Mouse (Mus musculus) embryonic facial prominence, embryonic 14.5 days (tissue): ENCODE results near the gene Fam186b. TPM values are rescaled to one million over a fixed set of nuclear protein-coding genes. Genes with fewer than 3 reads are reported as not detected.

ENCODE experiments used
- ATAC-seq: fragments of 200-750 bp; cut with Nextera tagmentation; 2 replicates; pipeline ENCODE4 v1.8.0; 2017; ENCODE audit warnings: low read depth, moderate number of reproducible peaks, moderate TSS enrichment
- DNase-seq: peaks from one replicate; pipeline ENCODE4 v3.0.0-alpha.2; 2015; ENCODE audit warnings: low spot score
- H3K27ac ChIP-seq: fragments of 300-500 bp; sonication (generic); replicated peaks from 2 replicates; pipeline ENCODE4 v1.5.1; 2014; ENCODE audit warnings: low read depth, mild to moderate bottlenecking, low read length, moderate library complexity
- H3K27me3 ChIP-seq: fragments of 300-500 bp; sonication (generic); replicated peaks from 2 replicates; pipeline ENCODE4 v1.6.1; 2014; ENCODE audit warnings: low read length; ENCODE audit not compliant: control insufficient read depth, insufficient read depth
- H3K36me3 ChIP-seq: fragments of 300-500 bp; sonication (generic); 2 replicates; pipeline ENCODE4 v1.6.1; 2014; ENCODE audit warnings: low read length, mixed read lengths; ENCODE audit not compliant: control insufficient read depth, insufficient read depth
- H3K4me1 ChIP-seq: fragments of 300-500 bp; sonication (generic); 2 replicates; pipeline ENCODE4 v1.6.1; 2014; ENCODE audit warnings: antibody characterized with exemption, low read length; ENCODE audit not compliant: control insufficient read depth, insufficient read depth
- H3K4me2 ChIP-seq: fragments of 300-500 bp; sonication (generic); 2 replicates; pipeline ENCODE4 v1.6.1; 2014; ENCODE audit warnings: low read depth, mild to moderate bottlenecking, low read length, moderate library complexity, mixed read lengths
- H3K4me3 ChIP-seq: fragments of 300-500 bp; sonication (generic); 2 replicates; pipeline ENCODE4 v1.5.1; 2014; ENCODE audit warnings: low read depth, mild to moderate bottlenecking, low read length
- H3K9ac ChIP-seq: fragments of 300-500 bp; sonication (generic); 2 replicates; pipeline ENCODE4 v1.6.1; 2014; ENCODE audit warnings: low read depth, mild to moderate bottlenecking, low read length, moderate library complexity, mixed read lengths
- H3K9me3 ChIP-seq: fragments of 300-500 bp; sonication (generic); 2 replicates; pipeline ENCODE4 v1.6.1; 2016; ENCODE audit warnings: low read length; ENCODE audit not compliant: control insufficient read depth
- WGBS: fragments of 180-500 bp; shearing (Covaris S2); extraction: QIAGEN DNeasy Blood & Tissue Kit; methylation state at CpG from one replicate; pipeline ENCODE4 v1.1.7; 2014; 5-methylcytosine and 5-hydroxymethylcytosine counted together
- polyA plus RNA-seq: library from polyadenylated mRNA; unstranded; fragments of >200 nt; fragmentation: Nextera tagmentation; extraction: Ambion mirVana; gene quantifications from 2 replicates; pipeline ENCODE4 v1.2.1, GENCODE M21; 2014

The Fam186b gene
- 0.06 and 0.14 TPM in 2 replicates for polyA plus RNA-seq

DNA sequence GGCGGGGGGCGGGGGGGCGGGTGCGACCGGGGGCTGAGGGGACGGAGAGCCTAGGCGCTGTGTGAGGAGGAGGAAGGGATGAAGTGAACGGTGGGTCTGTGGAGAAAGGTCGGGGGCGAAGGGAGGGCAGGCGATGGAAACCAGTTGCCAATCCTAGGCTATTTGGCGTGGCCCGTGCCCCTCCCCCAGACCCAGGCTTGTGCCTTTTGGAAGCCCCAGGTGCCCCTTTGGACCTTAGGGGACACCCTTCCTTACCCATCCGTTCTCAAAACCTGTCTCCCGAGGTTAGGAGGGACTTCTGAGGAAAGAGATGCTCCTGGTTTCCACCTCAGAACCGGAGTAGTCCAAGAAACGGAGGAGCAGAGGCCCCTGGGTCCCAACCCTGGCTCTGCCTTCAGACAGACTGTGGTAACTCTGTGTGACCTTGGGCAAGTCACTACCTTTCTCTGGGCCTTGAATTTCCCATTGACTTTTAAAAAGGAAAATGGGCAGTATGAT lies at the start of gene Fam186b:
Fam186b (minus strand) TSS at position 405 of the 498 bp plus-strand sequence.
- peak within 1 kb of the TSS; percentile 59 for H3K4me3 ChIP-seq
- WGBS: under 1% methylated on average over 14 of the region's 17 CpGs
- H3K36me3 ChIP-seq: no peaks in the 10 kb centered on the region
- H3K9me3 ChIP-seq: no peaks in the 10 kb centered on the region
- H3K9ac ChIP-seq: peak within 1 kb of the TSS; percentile 72
- DNase-seq (no peak), ATAC-seq (peak; percentile 12; the same call in 1 of the 2 replicates)
- H3K4me1 ChIP-seq: peaks cover 11% of the 10 kb centered on the region; the same call in 1 of the 2 replicates
- peak within 1 kb of the TSS; percentile 82 for H3K27ac ChIP-seq
- H3K4me2 ChIP-seq: peak within 1 kb of the TSS; percentile 55
- no peaks in the 10 kb centered on the region for H3K27me3 ChIP-seq

- Histone ChIP-seq H3K27ac (peak overlapping the region; percentile 83; the same call in 1 of the 2 replicates), H3K27me3 (no peaks in the 10 kb centered on the region), H3K36me3 (no peaks in the 10 kb centered on the region), H3K4me3 (no peak overlapping the region), H3K4me2 (peak overlapping the region; percentile 16; the same call in 1 of the 2 replicates), H3K9me3 (no peaks in the 10 kb centered on the region), H3K9ac (no peak overlapping the region), H3K4me1 (peaks cover 38% of the 10 kb centered on the region)
- DNase-seq (peak; percentile 63), ATAC-seq (peak; percentile 56)
- WGBS: 42% methylated on average over 4 of the region's 4 CpGs
These were observed 49.3 kb upstream of the Fam186b start for GRCm38 (mm10) chr15:99344961-99345360.

DNA sequence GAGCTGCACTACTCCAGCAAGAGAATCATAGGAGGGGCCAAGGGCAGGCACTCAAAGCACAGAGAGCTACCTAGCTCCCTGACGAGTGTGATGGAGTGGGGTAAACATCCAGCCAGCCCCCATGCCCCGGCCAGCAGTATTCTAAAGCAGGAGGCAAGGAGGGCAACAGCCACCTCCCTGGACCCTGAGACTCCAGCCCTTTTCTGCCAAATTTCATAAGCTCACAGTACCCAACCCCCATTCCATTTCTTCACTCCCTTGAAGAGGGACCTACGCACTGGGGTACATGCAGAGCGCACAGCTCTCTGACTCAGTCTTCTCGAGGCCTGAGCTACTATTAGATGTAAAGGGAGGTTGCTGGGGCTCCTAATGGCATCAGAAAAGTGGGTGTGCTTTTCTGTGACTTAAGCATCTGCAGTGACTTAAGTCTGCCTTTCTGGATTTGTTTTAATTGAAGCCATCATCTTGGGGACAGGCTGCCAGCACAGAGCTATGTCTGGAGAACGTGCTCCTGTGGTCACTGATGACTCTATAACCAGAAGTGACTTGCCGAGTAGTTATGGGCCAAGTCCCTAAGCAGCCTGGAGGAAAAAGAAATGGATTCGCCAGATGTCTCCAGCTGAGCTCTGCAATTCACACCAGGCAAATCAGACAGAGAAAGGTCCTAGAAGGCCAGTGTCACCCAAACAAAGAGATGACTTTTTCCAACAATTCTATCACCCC lies 48.6 kb upstream of the Fam186b start:
- 40% methylated on average over 8 of the region's 8 CpGs for WGBS
- 0 out of 2 replicates have a peak, but pooled peaks have one; percentile 34 for ATAC-seq
- H3K27me3 ChIP-seq: no peaks in the 10 kb centered on the region
- no peaks in the 10 kb centered on the region for H3K36me3 ChIP-seq
- H3K4me2 ChIP-seq: peak overlapping the region; percentile 23; the same call in 1 of the 2 replicates
- H3K9me3 ChIP-seq: no peaks in the 10 kb centered on the region
- H3K4me3 ChIP-seq: no peak overlapping the region
- peak overlapping the region; percentile 83 for H3K27ac ChIP-seq
- peak overlapping the region; percentile 44 for H3K9ac ChIP-seq
- peaks cover 45% of the 10 kb centered on the region for H3K4me1 ChIP-seq
- DNase-seq: peak; percentile 61

DNA sequence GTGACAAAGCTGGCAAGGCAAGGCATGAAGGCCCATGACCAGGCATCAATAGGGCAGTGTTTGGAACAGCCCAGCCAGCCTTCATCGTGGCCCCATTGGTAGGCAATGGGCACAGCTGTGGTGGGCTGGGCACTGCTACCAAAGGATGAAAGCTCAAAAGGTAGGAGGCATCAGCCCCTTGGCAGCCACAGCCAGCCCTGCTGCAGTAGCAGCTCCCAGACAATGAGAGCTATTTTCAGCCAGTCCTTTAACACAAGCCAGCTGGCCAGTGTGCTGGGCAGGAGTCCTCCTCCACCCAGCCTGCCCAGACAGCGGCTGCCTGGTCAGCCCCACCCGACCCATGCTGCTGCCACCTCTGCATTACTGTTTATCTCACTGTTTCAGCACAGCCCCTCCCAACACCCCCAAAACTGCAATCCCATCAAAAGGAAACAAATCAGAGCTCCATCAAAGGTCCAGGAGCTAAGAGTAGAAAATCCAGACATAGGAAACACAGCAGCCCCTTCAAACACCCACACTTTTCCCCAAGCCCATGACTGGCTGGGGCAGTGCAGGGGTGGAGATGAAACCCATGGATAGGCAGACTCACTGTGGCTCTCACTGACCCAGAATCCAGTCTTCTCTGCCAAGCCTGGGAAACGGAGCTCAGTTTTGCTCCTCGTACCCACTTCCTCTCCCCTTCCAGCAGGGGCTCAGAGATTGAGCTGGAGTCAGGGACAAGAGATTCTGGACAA lies 47.9 kb upstream of the Fam186b start:
- Histone ChIP-seq H3K9me3 (no peaks in the 10 kb centered on the region), H3K4me2 (peak overlapping the region; percentile 23; the same call in 1 of the 2 replicates), H3K4me3 (no peak overlapping the region), H3K9ac (peak overlapping the region; percentile 44), H3K27ac (peak overlapping the region; percentile 83), H3K27me3 (no peaks in the 10 kb centered on the region), H3K4me1 (peaks cover 50% of the 10 kb centered on the region), H3K36me3 (no peaks in the 10 kb centered on the region)
- WGBS: 29% methylated on average over 5 of the region's 5 CpGs
- ATAC-seq: peak; percentile 64
- peak; percentile 74 for DNase-seq

GRCm38 (mm10) chr15:99342194-99342981 lies 46.7 kb upstream of the Fam186b start:
- H3K9ac ChIP-seq: no peak overlapping the region
- WGBS: 58% methylated on average over 9 of the region's 9 CpGs
- DNase-seq (no peak), ATAC-seq (no peak)
- no peak overlapping the region for H3K4me3 ChIP-seq
- H3K9me3 ChIP-seq: no peaks in the 10 kb centered on the region
- H3K4me2 ChIP-seq: no peak overlapping the region
- H3K27me3 ChIP-seq: no peaks in the 10 kb centered on the region
- no peak overlapping the region; the same call in 1 of the 2 replicates for H3K27ac ChIP-seq
- H3K4me1 ChIP-seq: peaks cover 53% of the 10 kb centered on the region
- no peaks in the 10 kb centered on the region for H3K36me3 ChIP-seq

- H3K27ac ChIP-seq: no peak overlapping the region
- H3K4me3 ChIP-seq: no peak overlapping the region
- no peaks in the 10 kb centered on the region for H3K9me3 ChIP-seq
- no peak for ATAC-seq
- H3K4me2 ChIP-seq: no peak overlapping the region
- DNase-seq: no peak
- no peaks in the 10 kb centered on the region for H3K36me3 ChIP-seq
- H3K9ac ChIP-seq: no peak overlapping the region
- WGBS: 89% methylated on average over 3 of the region's 3 CpGs
- H3K4me1 ChIP-seq: peaks cover 55% of the 10 kb centered on the region
- no peaks in the 10 kb centered on the region for H3K27me3 ChIP-seq
These were observed 45.4 kb upstream of the Fam186b start for GRCm38 (mm10) chr15:99341102-99341501.

- Histone ChIP-seq H3K4me2 (no peak overlapping the region), H3K9ac (no peak overlapping the region), H3K4me3 (no peak overlapping the region), H3K27me3 (no peaks in the 10 kb centered on the region), H3K9me3 (no peaks in the 10 kb centered on the region), H3K4me1 (peaks cover 55% of the 10 kb centered on the region), H3K36me3 (no peaks in the 10 kb centered on the region), H3K27ac (no peak overlapping the region)
- WGBS: 34% methylated on average over 6 of the region's 6 CpGs
- no peak for ATAC-seq
- no peak for DNase-seq
These were observed 44.0 kb upstream of the Fam186b start for GRCm38 (mm10) chr15:99339669-99340068.

GRCm38 (mm10) chr15:99338916-99339315 lies 43.2 kb upstream of the Fam186b start:
- no peak overlapping the region for H3K27ac ChIP-seq
- H3K4me2 ChIP-seq: no peak overlapping the region
- ATAC-seq: no peak
- H3K27me3 ChIP-seq: no peaks in the 10 kb centered on the region
- H3K9ac ChIP-seq: no peak overlapping the region
- no peak overlapping the region for H3K4me3 ChIP-seq
- H3K36me3 ChIP-seq: no peaks in the 10 kb centered on the region
- peaks cover 55% of the 10 kb centered on the region for H3K4me1 ChIP-seq
- no peaks in the 10 kb centered on the region for H3K9me3 ChIP-seq
- no peak for DNase-seq
- WGBS: 70% methylated on average over 2 of the region's 2 CpGs
